Mouse (Mus musculus) lung, postnatal 0 days (tissue): Measurements from ENCODE around the gene Gm20388.

Experiments used
- CTCF ChIP-seq: IDR thresholded peaks from 2 replicates; pipeline ENCODE4 v1.5.1; 2016; ENCODE audit warnings: antibody characterized with exemption, mild to moderate bottlenecking
- EP300 ChIP-seq: IDR thresholded peaks from 2 replicates; pipeline ENCODE4 v1.6.1; 2016; ENCODE audit warnings: antibody characterized with exemption, mild to moderate bottlenecking, control low read depth

DNA sequence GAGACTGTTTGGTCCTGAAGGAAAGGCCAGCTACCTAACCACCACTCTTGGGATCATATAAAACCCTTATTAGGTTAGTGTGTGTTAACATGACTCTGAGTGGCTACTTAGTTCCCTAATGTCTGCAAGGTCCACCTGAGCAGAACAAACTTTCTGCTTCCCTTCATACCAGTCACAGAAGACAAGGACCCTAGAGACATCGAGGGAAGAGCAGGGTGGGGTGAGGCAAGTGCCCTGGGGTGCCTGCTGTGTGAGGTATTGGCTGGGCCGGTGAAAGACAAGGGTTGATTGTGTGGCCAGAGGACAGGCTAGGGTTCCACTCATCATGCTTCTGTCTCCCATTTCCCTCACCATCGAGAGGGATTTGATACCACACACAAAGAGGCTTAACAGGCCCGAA lies 847.4 kb downstream of the Gm20388 start:
- TF ChIP-seq CTCF (no peak), EP300 (no peak)
